Mouse (Mus musculus): ENCODE results near the gene Pou5f1.
"Not testable (repeated sequence)": the region's sequence is repeated elsewhere in the genome, so short reads cannot be mapped to it uniquely, and the experiment has no call there.

The Pou5f1 gene

GRCm38 (mm10) chr17:35505776-35506175 lies at the start of gene Pou5f1:
Gene Pou5f1 (plus strand): TSS chr17:35506018.
- no peak for DNase-seq

- DNase-seq, result not testable (repeated sequence)
Measured at GRCm38 (mm10) chr17:35458247-35458646, 47.6 kb upstream of the Pou5f1 start.

- DNase-seq, result not testable (repeated sequence)
Measured at GRCm38 (mm10) chr17:35460513-35461341, 45.1 kb upstream of the Pou5f1 start.

GRCm38 (mm10) chr17:35465651-35466050 lies 40.2 kb upstream of the Pou5f1 start:
- peak; percentile 71 for DNase-seq

GRCm38 (mm10) chr17:35468936-35469335 lies 36.9 kb upstream of the Pou5f1 start:
- not testable (repeated sequence) for DNase-seq

- peak; percentile 43 for DNase-seq
Measured at GRCm38 (mm10) chr17:35469842-35470751, 35.7 kb upstream of the Pou5f1 start, which contains the start of gene H2-Q10. Gene H2-Q10 (plus strand): TSS chr17:35470089.

GRCm38 (mm10) chr17:35484066-35484465 lies 21.8 kb upstream of the Pou5f1 start:
- DNase-seq, result peak; percentile 65

GRCm38 (mm10) chr17:35485702-35486101 lies 20.1 kb upstream of the Pou5f1 start:
- DNase-seq, result no peak

- no peak for DNase-seq
Measured at GRCm38 (mm10) chr17:35486726-35487125, 19.1 kb upstream of the Pou5f1 start.

GRCm38 (mm10) chr17:35488041-35488440 lies 17.8 kb upstream of the Pou5f1 start:
- DNase-seq, result no peak

GRCm38 (mm10) chr17:35490320-35490719 lies 15.5 kb upstream of the Pou5f1 start:
- DNase-seq, result no peak

GRCm38 (mm10) chr17:35497124-35497523 lies 8.7 kb upstream of the Pou5f1 start:
- no peak for DNase-seq

GRCm38 (mm10) chr17:35502226-35502625 lies 3.6 kb upstream of the Pou5f1 start:
- DNase-seq, result no peak

- no peak for DNase-seq
Measured at GRCm38 (mm10) chr17:35502762-35503161, 3.1 kb upstream of the Pou5f1 start.

GRCm38 (mm10) chr17:35503849-35504248 lies 2.0 kb upstream of the Pou5f1 start:
- DNase-seq, result no peak

GRCm38 (mm10) chr17:35504628-35505481 lies 963 bp upstream of the Pou5f1 start:
- DNase-seq, result no peak

- DNase-seq, result peak; percentile 34
Measured at GRCm38 (mm10) chr17:35506881-35507280, 1.1 kb downstream of the Pou5f1 start.

GRCm38 (mm10) chr17:35507556-35508260 lies 1.9 kb downstream of the Pou5f1 start:
- no peak for DNase-seq

- DNase-seq, result not testable (repeated sequence)
Measured at GRCm38 (mm10) chr17:35508279-35508678, 2.5 kb downstream of the Pou5f1 start.

GRCm38 (mm10) chr17:35509284-35509683 lies 3.5 kb downstream of the Pou5f1 start:
- peak; percentile 76 for DNase-seq

- peak; percentile 52 for DNase-seq
Measured at GRCm38 (mm10) chr17:35512916-35513626, 7.3 kb downstream of the Pou5f1 start.
